In genomic region chr5:92227782-92228181, GRCm38 (mm10) we compare ENCODE assay signal across 20 mouse cellular contexts. TPM values are rescaled to one million over a fixed set of nuclear protein-coding genes. Genes with fewer than 3 reads are reported as not detected.
"Had no signal": no experiment of that assay in that cellular context is flagged by ENCODE, and none has a peak within 500 bp of the region (broad histone marks: within the 10 kb centered on the region; RNA-seq: fewer than 3 reads in every experiment).

No protein-coding gene starts in this region.

- H3K9me3 ChIP-seq: limb, embryonic 12.5 days; liver, embryonic 13.5 days; lung, embryonic 15.5 days; midbrain, embryonic 13.5 days had no signal

- H3K36me3 ChIP-seq: limb, embryonic 12.5 days; liver, embryonic 13.5 days; lung, embryonic 15.5 days; midbrain, embryonic 13.5 days had no signal

- H3K9ac ChIP-seq: limb, embryonic 12.5 days; liver, embryonic 13.5 days; liver, postnatal 0 days; lung, embryonic 15.5 days; midbrain, embryonic 13.5 days had no signal

- H3K27me3 ChIP-seq: limb, embryonic 12.5 days; lung, embryonic 15.5 days; midbrain, embryonic 13.5 days had no signal

- H3K27ac ChIP-seq: layer of hippocampus, adult 2 months; limb, embryonic 12.5 days; liver, embryonic 13.5 days; lung, embryonic 15.5 days; midbrain, embryonic 13.5 days had no signal

- H3K4me3 ChIP-seq: layer of hippocampus, adult 2 months; limb, embryonic 12.5 days; liver, embryonic 13.5 days; lung, embryonic 15.5 days; midbrain, embryonic 13.5 days had no signal

- H3K4me1 ChIP-seq: limb, embryonic 12.5 days; liver, embryonic 13.5 days; lung, embryonic 15.5 days; midbrain, embryonic 13.5 days had no signal

- DNase-seq: kidney, postnatal 10 days; kidney, postnatal 4 days; liver; liver, embryonic 13.5 days; liver, postnatal 0 days; lung, postnatal 36 days; right cerebral cortex, adult 18-20 months; right cerebral cortex, postnatal 25 days; thymus, adult 18-20 months; thymus, postnatal 25 days had no signal

RNA-seq across cellular contexts. Expression of gene U90926, which starts 12.6 kb away (rescaled TPM):
- total RNA-seq: layer of hippocampus, adult 2 months; layer of hippocampus, postnatal 10 days; left cerebral cortex, postnatal 36 days; megakaryocyte progenitor cell, adult 5-6 weeks; midbrain, postnatal 0 days had no signal
- polyA plus RNA-seq: limb, embryonic 12.5 days; liver, embryonic 13.5 days; liver, postnatal 0 days; lung, embryonic 15.5 days; midbrain, embryonic 13.5 days; midbrain, postnatal 0 days; neural tube, embryonic 14.5 days; stomach, embryonic 14.5 days had no signal

RNA-seq across cellular contexts. Expression of gene Ppef2, which starts 28.3 kb away (rescaled TPM):
- polyA plus RNA-seq: limb, embryonic 12.5 days; liver, embryonic 13.5 days; liver, postnatal 0 days had no signal
